Mouse (Mus musculus): ENCODE measurements around the gene Slc34a3. TPM values are rescaled to one million over a fixed set of nuclear protein-coding genes. Genes with fewer than 3 reads are reported as not detected.

The Slc34a3 gene
- polyA plus RNA-seq, 1 experiment from 2014 or later, result not detected

DNA sequence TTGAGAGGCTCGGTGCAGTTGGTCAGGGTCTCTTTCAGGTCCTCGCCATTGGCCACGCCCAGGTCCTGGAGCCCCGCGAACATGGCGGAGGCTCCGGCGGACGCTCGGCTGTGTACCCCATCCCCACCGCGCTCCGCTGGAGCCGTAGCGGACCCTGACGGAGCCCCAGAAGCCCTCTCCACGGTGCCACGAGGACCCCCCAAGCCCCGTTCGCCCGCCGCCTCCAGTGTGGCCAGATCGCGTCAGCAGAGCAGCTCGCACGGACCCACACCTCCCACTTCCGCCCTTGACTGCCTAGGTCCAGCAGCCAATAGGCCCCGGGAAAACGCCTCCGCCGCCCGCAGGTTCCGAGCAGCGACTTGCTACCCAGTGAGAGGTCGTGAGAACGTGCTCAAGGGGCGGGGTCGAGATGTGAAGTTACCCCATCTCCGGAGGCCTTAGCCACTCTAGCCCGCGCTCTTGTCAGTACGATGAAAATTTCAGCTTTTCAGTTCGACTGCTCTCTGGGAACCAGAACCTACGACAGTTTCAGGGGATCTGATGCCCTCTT, 23.0 kb downstream of the Slc34a3 start, which contains the start of gene Nelfb:
Gene Nelfb, minus strand, starts transcription at position 369 of the 550 bp plus-strand sequence.
- Histone ChIP-seq H3K27ac (ENCODE audit: low read depth, low read length) (peak within 1 kb of the TSS; percentile 81), H3K4me3 (ENCODE audit: low read depth, low read length) (peak within 1 kb of the TSS; percentile 89), H3K4me2 (ENCODE audit: low read length) (peak within 1 kb of the TSS; percentile 93), H3K36me3 (ENCODE audit: control insufficient read depth, insufficient read depth, low read length) (peaks cover 19% of the 10 kb centered on the region), H3K9ac (ENCODE audit: low read length) (peak within 1 kb of the TSS; percentile 91), H3K27me3 (replicated peaks; ENCODE audit: control insufficient read depth, insufficient read depth, low read length) (no peaks in the 10 kb centered on the region), H3K9me3 (replicated peaks; ENCODE audit: control insufficient read depth, low read length) (no peaks in the 10 kb centered on the region), H3K4me1 (ENCODE audit: control insufficient read depth, insufficient read depth, low read length) (peaks cover 15% of the 10 kb centered on the region)
- DNase-seq (ENCODE audit: low spot score) (peak; percentile 87), ATAC-seq (peak; percentile 93)
- WGBS, result under 1% methylated on average over 44 of the region's 44 CpGs

DNA sequence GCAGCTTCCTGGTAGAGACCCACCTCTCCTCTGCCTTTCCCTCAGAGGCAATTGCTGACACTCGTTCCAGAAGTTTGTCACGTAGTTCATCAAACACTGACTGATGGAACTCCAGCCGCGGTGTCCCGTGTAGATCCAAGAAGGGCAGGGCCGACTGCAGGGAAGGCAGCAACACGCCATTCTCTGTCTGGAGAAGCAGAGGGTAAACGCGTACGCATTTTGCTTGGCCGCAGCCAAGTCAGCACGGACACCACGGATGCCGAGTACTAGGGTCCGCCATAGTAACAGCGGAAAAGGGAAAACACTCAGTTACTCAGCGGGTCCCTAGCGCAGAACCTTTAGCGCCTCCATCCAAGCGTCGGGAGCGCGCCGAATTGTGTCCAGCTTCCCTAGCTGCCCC, 23.5 kb downstream of the Slc34a3 start:
- ATAC-seq, result peak; percentile 57
- WGBS, result 0% methylated on average over 24 of the region's 24 CpGs

GRCm38 (mm10) chr2:25207593-25207992, 26.6 kb downstream of the Slc34a3 start:
- DNase-seq (ENCODE audit: low spot score) (no peak), ATAC-seq (no peak)
- peaks cover 55% of the 10 kb centered on the region for H3K36me3 ChIP-seq (ENCODE audit: control insufficient read depth, insufficient read depth, low read length)
- no peak overlapping the region for H3K9ac ChIP-seq (ENCODE audit: low read length)
- H3K9me3 ChIP-seq (replicated peaks; ENCODE audit: control insufficient read depth, low read length), result no peaks in the 10 kb centered on the region
- no peak overlapping the region for H3K4me2 ChIP-seq (ENCODE audit: low read length)
- H3K27ac ChIP-seq (ENCODE audit: low read depth, low read length), result no peak overlapping the region
- WGBS, result 92% methylated on average over 1 of the region's 1 CpGs
- H3K4me3 ChIP-seq (ENCODE audit: low read depth, low read length), result no peak overlapping the region
- H3K27me3 ChIP-seq (replicated peaks; ENCODE audit: control insufficient read depth, insufficient read depth, low read length), result no peaks in the 10 kb centered on the region
- peaks cover 15% of the 10 kb centered on the region for H3K4me1 ChIP-seq (ENCODE audit: control insufficient read depth, insufficient read depth, low read length)

More for the DNA sequence above, 23.5 kb downstream of the Slc34a3 start:
- Histone ChIP-seq H3K4me2 (ENCODE audit: low read length) (peak overlapping the region; percentile 93), H3K27me3 (replicated peaks; ENCODE audit: control insufficient read depth, insufficient read depth, low read length) (no peaks in the 10 kb centered on the region), H3K36me3 (ENCODE audit: control insufficient read depth, insufficient read depth, low read length) (peaks cover 24% of the 10 kb centered on the region), H3K27ac (ENCODE audit: low read depth, low read length) (peak overlapping the region; percentile 81), H3K4me3 (ENCODE audit: low read depth, low read length) (peak overlapping the region; percentile 89), H3K4me1 (ENCODE audit: control insufficient read depth, insufficient read depth, low read length) (peaks cover 15% of the 10 kb centered on the region), H3K9me3 (replicated peaks; ENCODE audit: control insufficient read depth, low read length) (no peaks in the 10 kb centered on the region), H3K9ac (ENCODE audit: low read length) (peak overlapping the region; percentile 91)
- no peak for DNase-seq (ENCODE audit: low spot score)

- Histone ChIP-seq H3K4me3 (ENCODE audit: low read depth, low read length) (no peak overlapping the region), H3K9me3 (replicated peaks; ENCODE audit: control insufficient read depth, low read length) (no peaks in the 10 kb centered on the region), H3K36me3 (ENCODE audit: control insufficient read depth, insufficient read depth, low read length) (peaks cover 88% of the 10 kb centered on the region), H3K9ac (ENCODE audit: low read length) (no peak overlapping the region), H3K4me2 (ENCODE audit: low read length) (no peak overlapping the region), H3K27ac (ENCODE audit: low read depth, low read length) (no peak overlapping the region), H3K27me3 (replicated peaks; ENCODE audit: control insufficient read depth, insufficient read depth, low read length) (no peaks in the 10 kb centered on the region), H3K4me1 (ENCODE audit: control insufficient read depth, insufficient read depth, low read length) (no peaks in the 10 kb centered on the region)
- 58% methylated on average over 4 of the region's 4 CpGs for WGBS
- DNase-seq (ENCODE audit: low spot score), result no peak
- ATAC-seq, result peak; percentile 26; the same call in 1 of the 2 replicates
Observed at GRCm38 (mm10) chr2:25203631-25204214, 30.4 kb downstream of the Slc34a3 start.

DNA sequence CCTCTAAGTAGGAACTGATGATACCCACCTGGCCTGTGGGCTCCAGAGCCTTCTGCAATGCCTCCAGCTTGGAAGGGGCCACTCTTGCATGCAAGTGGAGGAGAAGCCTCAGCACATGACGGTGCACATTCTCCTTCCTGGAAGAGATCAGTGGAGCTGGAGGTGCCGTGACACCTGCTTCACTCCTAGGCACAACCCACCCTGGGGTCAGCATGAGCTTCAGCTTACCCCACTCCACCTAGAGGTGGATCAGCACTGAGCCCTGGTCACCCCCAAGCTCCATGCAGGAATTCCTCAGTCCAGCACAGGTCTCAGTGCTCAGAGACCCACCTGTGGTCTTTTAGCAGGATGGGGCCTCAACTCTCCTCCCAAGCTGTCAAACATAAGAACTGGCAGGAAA, 33.5 kb downstream of the Slc34a3 start:
- Histone ChIP-seq H3K27me3 (replicated peaks; ENCODE audit: control insufficient read depth, insufficient read depth, low read length) (peaks cover 15% of the 10 kb centered on the region), H3K36me3 (ENCODE audit: control insufficient read depth, insufficient read depth, low read length) (peaks cover 76% of the 10 kb centered on the region), H3K9me3 (replicated peaks; ENCODE audit: control insufficient read depth, low read length) (no peaks in the 10 kb centered on the region), H3K4me3 (ENCODE audit: low read depth, low read length) (no peak overlapping the region), H3K27ac (ENCODE audit: low read depth, low read length) (no peak overlapping the region), H3K4me2 (ENCODE audit: low read length) (no peak overlapping the region), H3K9ac (ENCODE audit: low read length) (no peak overlapping the region), H3K4me1 (ENCODE audit: control insufficient read depth, insufficient read depth, low read length) (no peaks in the 10 kb centered on the region)
- 90% methylated on average over 2 of the region's 2 CpGs for WGBS
- no peak for DNase-seq (ENCODE audit: low spot score)
- ATAC-seq, result no peak

- Histone ChIP-seq H3K4me3 (ENCODE audit: low read depth, low read length) (no peak overlapping the region), H3K27me3 (replicated peaks; ENCODE audit: control insufficient read depth, insufficient read depth, low read length) (peaks cover 26% of the 10 kb centered on the region), H3K9ac (ENCODE audit: low read length) (no peak overlapping the region), H3K27ac (ENCODE audit: low read depth, low read length) (no peak overlapping the region), H3K36me3 (ENCODE audit: control insufficient read depth, insufficient read depth, low read length) (peaks cover 49% of the 10 kb centered on the region), H3K4me2 (ENCODE audit: low read length) (no peak overlapping the region), H3K9me3 (replicated peaks; ENCODE audit: control insufficient read depth, low read length) (no peaks in the 10 kb centered on the region), H3K4me1 (ENCODE audit: control insufficient read depth, insufficient read depth, low read length) (no peaks in the 10 kb centered on the region)
- ATAC-seq, result no peak
- no peak for DNase-seq (ENCODE audit: low spot score)
Observed at GRCm38 (mm10) chr2:25197946-25198345, 36.2 kb downstream of the Slc34a3 start.

DNA sequence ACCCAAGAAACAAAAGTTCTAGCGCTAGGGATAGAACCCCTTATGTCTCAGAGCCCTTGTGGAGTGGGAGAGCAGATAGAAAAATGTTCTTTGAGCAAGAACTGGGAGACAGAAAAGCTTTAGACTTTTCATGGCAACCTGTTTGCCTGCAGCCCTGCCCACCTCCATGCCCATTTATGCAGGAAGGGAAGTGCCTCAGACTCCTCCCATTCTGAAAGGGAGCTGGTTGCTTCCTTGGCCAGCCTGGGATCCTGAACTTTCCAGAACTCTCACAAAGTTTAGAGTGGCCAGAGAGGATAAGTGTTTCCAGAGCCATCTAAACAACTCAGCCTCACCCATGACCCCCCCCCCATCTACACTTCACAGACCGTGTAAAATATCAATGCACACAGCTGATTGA, 37.0 kb downstream of the Slc34a3 start:
- Histone ChIP-seq H3K4me1 (ENCODE audit: control insufficient read depth, insufficient read depth, low read length) (no peaks in the 10 kb centered on the region), H3K9ac (ENCODE audit: low read length) (no peak overlapping the region), H3K9me3 (replicated peaks; ENCODE audit: control insufficient read depth, low read length) (no peaks in the 10 kb centered on the region), H3K4me2 (ENCODE audit: low read length) (no peak overlapping the region), H3K27me3 (replicated peaks; ENCODE audit: control insufficient read depth, insufficient read depth, low read length) (peaks cover 26% of the 10 kb centered on the region), H3K27ac (ENCODE audit: low read depth, low read length) (no peak overlapping the region), H3K36me3 (ENCODE audit: control insufficient read depth, insufficient read depth, low read length) (peaks cover 42% of the 10 kb centered on the region), H3K4me3 (ENCODE audit: low read depth, low read length) (no peak overlapping the region)
- ATAC-seq (no peak), DNase-seq (ENCODE audit: low spot score) (no peak)
- 30% methylated on average over 2 of the region's 2 CpGs for WGBS

DNA sequence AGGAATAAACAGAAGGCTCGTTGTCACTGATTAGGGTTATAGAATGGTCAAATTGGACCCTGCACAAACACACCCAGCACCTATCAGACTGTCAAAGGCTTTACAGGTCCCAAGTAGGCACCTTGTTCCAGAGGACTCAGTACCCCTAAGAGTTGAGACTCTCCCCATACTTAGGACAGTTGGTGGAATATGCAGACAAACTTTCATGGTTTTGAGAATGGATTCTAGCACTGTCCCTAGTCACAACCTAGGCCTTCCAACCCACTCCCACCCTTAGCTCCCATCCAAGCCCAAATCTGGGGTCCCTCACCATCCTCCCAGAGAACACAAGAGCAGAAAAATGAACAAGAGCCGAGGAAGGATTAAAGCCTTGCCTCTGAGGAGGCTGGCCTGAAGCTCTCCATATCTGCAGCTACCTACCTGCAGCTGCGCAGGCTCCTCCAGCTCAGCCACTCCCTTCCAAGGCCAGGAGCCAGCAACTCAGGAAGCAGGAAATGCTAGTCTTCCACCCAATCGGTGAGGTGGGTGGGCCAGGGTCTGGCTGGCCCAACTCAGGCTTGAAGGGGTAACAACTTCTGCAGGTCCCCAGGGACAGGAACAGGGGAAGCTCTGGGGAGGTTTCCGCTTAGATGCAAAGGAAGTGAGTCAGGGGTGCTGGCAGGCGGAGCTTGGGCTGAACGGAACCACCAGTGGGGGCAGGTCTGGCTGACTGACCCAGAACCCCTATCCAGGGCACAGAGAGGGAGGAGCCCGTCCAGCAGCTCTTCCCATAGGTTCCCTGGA, 37.8 kb downstream of the Slc34a3 start, which contains the start of gene Tor4a:
Gene Tor4a, minus strand, starts transcription at position 715 of the 783 bp plus-strand sequence.
- ATAC-seq (no peak), DNase-seq (ENCODE audit: low spot score) (no peak)
- peaks cover 26% of the 10 kb centered on the region for H3K27me3 ChIP-seq (replicated peaks; ENCODE audit: control insufficient read depth, insufficient read depth, low read length)
- H3K27ac ChIP-seq (ENCODE audit: low read depth, low read length), result no peak within 1 kb of the TSS
- H3K4me1 ChIP-seq (ENCODE audit: control insufficient read depth, insufficient read depth, low read length), result no peaks in the 10 kb centered on the region
- H3K4me3 ChIP-seq (ENCODE audit: low read depth, low read length), result no peak within 1 kb of the TSS
- H3K9me3 ChIP-seq (replicated peaks; ENCODE audit: control insufficient read depth, low read length), result no peaks in the 10 kb centered on the region
- H3K9ac ChIP-seq (ENCODE audit: low read length), result no peak within 1 kb of the TSS
- no peak within 1 kb of the TSS for H3K4me2 ChIP-seq (ENCODE audit: low read length)
- peaks cover 33% of the 10 kb centered on the region for H3K36me3 ChIP-seq (ENCODE audit: control insufficient read depth, insufficient read depth, low read length)
- 11% methylated on average over 8 of the region's 8 CpGs for WGBS
